Mouse (Mus musculus) MEL (cell line): ENCODE results near the gene Camkk2.

ENCODE experiments used
- POLR2A ChIP-seq, 2 experiments: IDR thresholded peaks; 2 replicates each; pipeline ENCODE4 v1.6.1; 2011 to 2012; ENCODE audit warnings: low read length in 2 of 2, mild to moderate bottlenecking in 2 of 2, control low read depth in 1 of 2, improper control_type of control experiment in 1 of 2, low read depth in 1 of 2, moderate library complexity in 1 of 2; ENCODE audit not compliant: control insufficient read depth in 1 of 2, insufficient read depth in 1 of 2, poor library complexity in 1 of 2
- ZC3H11A ChIP-seq: IDR thresholded peaks from 2 replicates; pipeline ENCODE4 v1.6.1; 2012; ENCODE audit warnings: low read depth, mild to moderate bottlenecking, inconsistent platforms, low read length, improper control_type of control experiment

GRCm38 (mm10) chr5:122812699-122813098 lies 33.5 kb upstream of the Camkk2 start:
- TF ChIP-seq POLR2A (IDR thresholded peaks at IDR 0.05; ENCODE audit: control insufficient read depth in 1 of 2, insufficient read depth in 1 of 2, low read depth in 1 of 2, low read length in 2 of 2, poor library complexity in 1 of 2) (0 out of 4 replicates have a peak, but pooled peaks of 1 of the 2 experiments have one; percentile 23), ZC3H11A (no peak)
